Mouse (Mus musculus): Measurements from ENCODE around the gene Ednra.

Gene Ednra

DNA sequence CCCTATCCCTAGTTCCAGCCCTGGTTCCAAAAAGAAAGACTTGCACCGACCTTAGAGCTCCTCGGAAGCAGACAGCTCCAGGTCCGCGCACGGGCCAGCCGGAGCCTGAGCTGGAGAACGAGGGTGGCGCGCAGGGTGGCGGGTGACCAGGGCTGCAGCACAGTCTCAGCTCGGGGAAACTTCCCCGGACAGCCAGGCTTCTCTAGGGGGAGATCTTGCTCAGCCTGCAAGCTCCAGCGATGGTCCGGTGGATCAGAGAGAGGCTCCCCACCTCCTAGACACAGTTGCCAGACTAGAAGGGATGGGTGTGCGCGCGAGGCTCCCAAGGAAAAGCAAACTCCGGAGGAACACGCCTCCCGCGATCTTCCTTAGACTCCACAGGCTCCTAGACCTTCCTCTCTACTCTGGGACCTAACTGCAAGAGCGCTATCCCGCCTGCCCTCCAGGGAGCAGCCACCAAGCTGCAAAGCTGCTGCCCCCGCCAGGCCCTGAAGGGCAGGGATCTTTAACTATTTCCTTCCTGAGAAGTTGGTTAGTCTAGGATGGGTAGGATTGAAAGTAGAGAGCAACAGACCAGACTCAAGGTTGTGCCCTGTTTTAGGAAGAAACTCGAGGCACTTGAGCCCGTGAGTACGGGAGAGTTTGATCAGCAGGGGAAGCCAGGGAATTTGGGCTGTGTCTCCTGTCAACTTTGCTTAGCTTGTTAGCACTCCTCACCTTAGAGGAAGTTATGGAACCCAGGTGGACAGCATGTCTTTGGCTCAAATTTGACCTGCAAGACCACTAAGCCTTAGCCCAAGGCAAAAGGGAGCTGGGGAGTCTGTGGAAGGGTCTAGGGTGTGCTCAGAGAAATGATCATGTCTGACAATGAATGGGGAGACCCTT is at the start of gene Ednra:
TSS of gene Ednra (minus strand) at position 419 of the 885 bp plus-strand sequence.
- DNase-seq = peak; percentile 9

DNA sequence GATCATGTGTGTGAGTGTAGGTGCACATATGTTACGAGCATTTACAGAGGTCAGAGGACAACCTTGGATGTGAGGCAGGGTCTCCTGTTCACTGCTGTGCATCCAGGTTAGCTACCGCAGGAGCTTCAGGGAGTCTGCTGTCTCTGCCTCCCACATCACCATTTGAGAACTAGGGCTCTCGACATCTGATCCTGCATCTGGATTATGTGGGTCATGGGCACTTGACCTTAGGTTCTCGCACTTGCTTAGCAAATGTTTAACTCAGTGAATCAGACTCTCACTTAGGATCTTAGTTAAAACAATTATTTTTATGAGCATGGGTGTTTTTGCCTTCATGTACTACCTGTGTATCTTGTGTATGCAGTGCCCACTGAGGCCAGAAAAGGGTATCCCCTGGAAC is 49.6 kb upstream of the Ednra start:
- DNase-seq = peak; percentile 34 to 36

DNA sequence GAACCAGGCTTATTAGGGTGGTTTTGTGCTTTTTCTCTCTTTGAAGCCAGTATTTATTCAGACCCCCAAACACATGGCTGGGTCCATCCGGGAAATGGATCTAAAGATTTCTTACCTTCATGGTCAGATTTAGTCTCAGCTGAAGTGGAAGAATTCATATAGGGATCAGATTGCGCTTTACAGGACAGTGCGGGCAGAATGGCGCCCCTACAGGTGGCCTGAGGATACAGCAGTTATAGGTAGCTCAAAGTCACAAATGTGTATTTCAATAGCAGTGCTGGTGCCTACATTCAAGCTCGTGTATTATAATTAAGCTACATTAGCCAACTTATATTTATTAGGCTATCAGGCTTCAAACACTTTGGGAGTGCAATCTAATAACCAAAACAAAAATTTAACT is 49.0 kb upstream of the Ednra start:
- no peak for DNase-seq

DNA sequence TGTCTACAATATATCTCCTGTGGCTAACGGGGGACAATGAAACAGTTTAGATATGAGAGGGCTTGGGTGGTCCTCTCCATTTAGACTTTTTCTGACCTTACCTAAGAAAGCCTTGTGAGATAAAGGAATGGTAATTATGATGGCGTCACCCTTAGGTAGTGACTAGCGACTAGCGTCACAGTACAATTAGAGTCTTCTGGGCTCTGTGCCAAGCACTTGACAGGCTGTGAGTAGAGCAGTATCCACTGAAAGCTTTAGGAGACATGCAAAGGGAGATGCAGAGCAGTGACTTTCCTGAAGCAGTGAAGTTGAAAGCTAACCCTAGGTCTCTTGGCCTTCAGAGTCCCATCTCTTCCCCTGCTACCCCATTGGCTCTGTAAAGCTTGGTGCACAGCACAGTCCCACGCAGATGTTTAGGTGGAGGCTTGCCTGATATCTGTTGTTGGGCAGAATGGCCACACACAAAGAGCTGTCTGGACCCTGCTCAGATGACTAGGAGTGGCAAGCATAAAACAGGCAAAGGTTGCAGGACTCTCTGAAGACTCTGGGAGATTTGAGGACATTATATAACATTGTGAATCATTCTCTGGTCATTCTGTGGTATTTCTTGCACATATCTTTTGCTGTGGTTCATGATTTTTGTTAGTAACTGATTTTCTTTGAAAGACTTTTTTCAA is 48.1 kb upstream of the Ednra start:
- DNase-seq = peak in 1 of 2 experiments; percentile 9

DNA sequence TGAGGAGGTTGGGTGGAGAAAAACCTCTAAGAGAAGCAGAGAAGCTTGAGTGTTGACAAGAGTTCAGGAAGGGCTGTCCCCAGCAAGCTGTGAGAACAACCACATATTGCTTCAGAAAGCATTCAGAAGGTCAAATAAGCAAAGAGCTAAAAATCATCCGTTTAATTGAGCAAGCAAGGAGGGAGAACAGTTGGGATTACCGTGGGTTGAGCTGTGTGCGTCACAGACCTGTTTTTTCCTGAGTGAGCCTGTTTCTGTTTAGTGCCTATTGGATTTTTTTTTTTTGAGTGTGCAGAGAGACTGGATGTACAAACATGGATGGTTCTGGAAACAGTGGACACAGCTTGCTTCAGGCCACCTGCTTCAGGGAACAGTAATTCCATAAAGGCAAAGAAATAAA is 46.7 kb upstream of the Ednra start:
- no peak for DNase-seq

DNA sequence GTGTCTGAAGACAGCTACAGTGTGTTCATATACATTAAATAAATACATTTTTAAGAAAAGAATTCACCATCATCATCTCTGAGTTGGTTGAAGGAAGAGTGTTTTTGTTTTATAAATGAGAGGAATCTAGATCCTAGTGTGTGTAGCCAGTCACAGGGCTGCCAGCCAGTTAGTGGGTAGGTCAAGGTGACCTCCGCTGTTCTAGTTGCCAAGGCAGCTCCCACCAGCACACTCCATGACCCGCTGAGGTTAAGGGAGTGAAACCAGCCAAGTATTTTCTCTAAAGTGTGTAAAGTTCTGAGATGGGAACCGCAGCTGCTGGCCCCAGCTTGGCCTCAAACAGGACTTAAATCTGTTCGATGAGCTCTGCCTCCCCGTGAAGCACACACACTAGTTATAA is 44.7 kb upstream of the Ednra start:
- no peak for DNase-seq

DNA sequence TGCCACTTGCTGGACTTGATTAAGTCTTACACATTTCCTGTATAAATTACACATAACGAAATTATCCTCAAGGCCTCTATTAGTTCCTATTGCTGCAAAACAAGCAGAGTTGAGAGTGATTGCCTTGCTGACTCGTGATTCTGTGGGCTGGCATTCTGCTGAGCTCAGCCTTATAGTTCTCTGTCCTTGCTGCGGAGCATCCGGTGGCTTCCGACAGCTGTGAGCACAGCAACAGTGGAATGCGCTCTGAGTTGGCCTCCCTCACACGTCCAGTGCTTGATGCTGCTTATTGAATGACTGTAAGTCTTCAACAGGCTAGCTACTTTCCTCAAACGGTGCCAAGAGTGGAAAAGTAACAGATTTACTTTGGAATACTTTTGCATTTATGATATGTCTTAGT is 40.0 kb upstream of the Ednra start:
- no peak for DNase-seq

DNA sequence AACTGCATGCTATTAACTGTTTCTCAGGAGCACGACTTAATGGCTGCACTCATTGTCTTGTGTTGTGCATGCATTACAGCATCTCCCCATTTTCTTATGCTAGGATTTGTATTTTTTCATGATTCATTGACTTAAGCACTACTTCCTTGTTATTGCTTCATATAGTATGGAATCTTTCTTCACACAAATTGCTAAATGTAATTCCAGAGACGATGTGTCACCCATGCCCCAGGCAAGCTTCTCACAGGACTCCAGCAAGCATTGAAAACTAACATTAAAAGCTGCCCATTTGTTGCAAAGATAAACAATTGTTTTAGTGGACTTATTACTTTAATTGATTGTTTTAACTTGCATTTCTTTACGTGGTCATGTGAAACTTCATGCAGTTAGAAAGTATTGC is 38.7 kb upstream of the Ednra start:
- DNase-seq = no peak

DNA sequence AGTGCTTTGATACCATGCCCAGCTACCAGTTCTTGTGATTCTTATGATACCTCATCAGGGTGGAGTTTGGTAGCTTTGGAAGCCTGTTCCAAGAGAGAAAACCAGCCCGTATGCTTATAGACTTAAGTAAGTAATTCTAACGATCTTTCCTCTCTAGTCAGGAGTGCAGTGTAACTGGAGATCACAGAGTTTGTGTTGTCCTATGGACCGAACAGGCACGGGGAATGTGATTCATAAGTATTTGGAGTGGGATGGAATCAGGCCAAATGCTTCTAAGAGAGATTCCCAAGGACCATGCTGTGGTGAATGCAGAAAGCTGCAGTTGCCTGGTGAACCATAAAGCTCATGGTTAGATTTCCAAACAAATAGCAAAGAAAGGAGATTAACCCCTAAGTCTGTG is 31.2 kb upstream of the Ednra start:
- no peak for DNase-seq

DNA sequence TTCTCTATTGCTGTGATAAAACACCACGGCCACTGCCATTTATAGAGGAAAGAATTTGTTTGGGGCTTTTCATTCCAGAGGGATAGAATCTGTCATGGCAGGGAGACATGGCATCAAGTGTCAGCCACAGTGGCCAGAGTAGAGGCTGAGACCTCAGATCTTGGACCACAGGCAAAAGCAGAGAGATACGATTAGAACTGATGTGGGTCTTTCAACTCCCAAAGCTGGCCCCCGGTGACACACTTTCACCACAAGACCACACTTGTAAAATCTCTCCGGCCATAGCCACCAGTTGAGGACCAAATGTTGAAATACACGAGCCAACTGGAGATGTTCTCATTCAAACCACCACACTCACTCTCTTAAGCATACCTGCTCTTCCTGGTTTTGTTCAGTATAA is 29.5 kb upstream of the Ednra start:
- DNase-seq = no peak

DNA sequence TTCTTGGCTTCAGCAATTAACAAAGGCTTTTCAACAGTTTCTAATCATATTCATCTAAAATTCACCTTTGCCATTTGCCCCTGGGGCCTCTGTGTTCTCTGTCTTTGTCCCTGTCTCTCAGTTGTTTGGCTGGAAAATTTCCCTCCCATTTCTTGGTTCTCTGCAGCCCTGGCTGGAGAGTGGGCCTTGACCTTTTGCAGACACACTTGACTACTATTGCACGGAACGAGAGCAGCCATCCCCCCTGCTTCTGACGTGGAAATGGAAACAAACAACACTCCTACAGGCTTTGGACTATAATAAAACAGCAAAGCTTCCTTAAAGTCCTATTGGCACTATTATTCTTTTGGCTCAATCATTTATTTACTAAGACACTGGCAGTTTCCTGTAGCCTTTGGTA is 27.8 kb upstream of the Ednra start:
- no peak for DNase-seq

DNA sequence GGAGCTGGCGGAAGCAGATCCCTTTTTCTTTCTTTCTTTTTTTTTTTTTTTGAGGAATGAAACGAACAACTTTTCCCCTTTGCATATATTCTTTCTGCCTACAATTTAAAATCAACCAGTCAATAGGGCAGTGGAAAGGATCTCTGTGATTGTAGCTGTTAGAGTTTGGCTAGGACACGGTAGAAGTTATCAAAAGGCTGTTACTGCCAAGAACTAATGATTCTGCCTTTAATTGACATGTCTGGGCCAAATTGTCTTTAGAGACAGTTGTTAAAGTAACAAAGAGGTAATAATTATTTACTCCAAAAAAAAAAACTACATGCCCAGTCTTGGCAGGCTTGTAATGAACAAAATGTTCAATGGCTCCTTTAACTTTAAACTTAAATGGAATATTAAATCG is 26.1 kb upstream of the Ednra start:
- DNase-seq = no peak

DNA sequence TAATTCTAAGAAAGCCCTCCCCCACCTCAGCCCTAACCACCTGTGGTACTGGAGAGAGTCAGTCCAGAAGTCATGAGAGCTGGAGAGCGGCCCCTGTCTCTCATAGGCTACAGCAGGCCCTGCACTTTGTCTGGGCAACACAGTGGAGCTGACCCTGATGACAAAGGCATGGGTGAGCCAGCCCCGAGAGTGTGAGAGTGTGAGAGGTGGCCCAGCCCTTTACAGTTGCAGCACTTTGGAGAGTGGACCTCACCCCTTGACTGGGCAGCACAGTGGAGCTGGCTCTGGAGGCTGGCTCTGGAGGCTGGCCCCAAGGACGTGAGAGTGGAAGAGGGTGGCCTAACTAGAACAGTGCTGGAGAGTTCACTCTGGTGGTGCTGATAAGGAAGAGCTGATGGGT is 20.2 kb upstream of the Ednra start:
- DNase-seq = no peak

DNA sequence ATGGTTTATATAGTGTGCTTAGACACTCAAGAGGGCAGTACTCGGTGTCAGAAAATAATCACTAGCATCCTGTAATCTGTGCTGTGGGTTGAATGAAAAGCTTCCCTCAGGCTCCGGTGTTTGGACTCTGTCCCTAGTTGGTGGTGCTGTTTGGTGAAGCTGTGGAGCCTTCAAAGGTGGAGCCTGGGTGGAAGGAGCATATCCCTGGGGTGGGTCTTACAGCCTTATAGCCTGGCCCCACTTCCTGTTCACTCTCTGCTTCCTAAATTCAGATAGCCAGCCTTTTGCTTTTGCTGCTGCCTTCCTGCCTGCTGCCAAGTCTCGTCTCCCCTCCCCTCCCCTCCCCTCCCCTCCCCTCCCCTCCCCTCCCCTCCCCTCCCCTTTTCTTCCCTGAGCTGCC is 18.1 kb upstream of the Ednra start:
- no peak for DNase-seq

DNA sequence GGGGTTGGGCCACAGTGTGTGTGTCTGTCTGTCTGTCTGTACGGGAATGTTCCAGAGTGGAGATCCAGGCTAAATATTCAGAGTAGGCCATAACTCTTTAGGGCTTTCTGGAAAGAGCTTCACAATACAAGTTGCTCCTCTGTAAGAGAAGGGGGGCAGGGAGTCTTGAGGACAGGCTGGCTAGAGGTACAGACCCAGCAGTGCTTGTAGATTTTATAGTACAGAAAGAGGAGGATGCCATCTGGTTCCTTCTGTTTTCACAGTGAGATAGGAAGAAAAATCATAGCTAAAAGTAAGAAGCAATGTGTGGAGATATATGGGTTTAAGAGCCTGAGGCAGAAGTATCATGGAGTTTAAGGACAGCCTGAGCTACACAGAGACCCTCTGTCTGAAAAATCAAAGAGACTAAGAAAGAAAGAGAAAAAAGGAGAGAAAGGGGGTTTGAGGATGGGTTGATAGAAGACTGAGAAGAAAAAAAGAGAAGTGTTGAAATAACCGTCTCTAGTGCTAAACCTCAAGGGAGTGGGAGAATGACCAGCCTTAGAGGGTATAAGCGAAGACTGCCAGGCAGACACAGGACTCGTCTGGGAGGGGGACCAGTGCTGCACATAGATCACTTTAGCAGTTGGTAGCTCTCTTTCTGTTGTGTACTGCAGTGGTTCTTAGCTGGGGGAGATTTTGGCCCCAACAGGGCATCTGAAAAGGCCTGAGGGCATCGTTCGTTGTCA is 16.9 kb upstream of the Ednra start:
- DNase-seq = no peak

DNA sequence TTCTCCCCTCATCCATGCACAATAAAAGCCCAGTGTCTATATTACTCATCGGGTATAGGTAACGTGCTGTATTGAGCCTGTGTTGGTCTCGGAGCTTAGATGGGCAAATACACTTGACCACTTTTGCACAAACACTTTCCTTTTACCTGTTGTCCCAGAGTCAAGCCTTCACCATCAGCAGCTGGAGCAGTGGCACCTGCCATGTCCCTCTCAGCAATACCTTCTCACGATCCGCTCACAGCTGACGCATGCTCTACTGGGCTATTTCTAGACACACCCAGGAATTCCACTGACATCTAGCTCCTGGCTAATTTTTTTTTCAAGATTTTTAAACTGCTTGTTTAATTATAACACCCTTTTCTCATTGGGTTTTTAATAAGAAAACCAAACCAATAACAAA is 14.2 kb upstream of the Ednra start:
- DNase-seq = no peak

DNA sequence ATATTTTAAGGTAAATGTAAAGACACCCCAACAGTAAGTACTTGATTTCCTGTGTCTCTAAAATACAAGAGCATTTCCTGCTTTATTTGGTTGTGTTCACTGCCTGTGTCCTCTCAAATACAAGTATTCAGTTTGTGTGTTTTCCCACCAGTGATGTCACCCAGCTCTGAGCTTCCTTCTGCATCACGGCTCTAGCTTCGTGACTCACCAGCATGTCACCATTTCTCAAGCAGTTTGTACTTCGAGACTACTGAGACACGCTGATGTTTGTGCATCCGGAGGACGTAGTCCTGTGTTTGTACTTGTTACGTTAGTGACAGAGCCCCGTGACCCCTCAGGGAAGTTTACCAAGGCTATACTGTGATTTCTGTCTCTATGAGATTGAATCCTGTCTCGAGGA is 13.1 kb upstream of the Ednra start:
- no peak for DNase-seq

DNA sequence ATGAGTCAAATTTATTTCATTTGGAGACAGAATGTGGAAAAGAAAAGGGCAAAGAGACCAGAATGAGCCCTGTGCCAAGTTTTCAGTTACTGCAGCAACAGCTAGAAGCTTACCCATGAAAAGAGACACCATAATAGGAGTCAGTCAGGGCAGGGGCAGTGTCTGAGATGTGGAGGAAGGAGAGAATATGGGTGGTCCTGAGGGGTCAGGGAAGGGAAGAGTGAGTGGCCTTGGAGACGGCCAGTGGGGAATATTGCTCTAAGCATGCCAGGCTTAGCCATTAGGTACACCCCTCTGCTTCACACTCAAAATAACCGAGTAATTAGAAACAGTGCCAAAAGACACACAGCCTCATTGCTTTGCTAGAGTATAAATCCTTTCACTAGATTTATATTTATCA is 9.5 kb upstream of the Ednra start:
- DNase-seq = no peak

DNA sequence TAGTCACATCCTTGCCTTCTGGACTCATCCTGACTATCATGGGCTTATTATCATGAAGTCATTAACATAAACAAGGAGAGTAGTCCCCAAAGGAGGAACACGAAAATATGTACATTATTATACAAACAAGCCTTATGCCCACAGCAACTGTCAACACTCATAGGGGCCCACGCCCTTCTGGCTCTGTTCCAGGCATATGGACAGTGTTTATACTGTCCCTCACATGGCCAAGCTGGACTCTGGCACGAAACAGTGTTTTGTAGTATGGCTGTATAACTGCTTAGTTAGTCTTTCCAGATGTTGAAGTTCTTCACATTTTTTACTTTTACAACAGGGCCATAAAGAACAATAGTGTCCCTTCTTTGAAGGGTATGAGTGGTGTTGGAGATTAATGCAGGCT is 8.7 kb upstream of the Ednra start:
- no peak for DNase-seq

DNA sequence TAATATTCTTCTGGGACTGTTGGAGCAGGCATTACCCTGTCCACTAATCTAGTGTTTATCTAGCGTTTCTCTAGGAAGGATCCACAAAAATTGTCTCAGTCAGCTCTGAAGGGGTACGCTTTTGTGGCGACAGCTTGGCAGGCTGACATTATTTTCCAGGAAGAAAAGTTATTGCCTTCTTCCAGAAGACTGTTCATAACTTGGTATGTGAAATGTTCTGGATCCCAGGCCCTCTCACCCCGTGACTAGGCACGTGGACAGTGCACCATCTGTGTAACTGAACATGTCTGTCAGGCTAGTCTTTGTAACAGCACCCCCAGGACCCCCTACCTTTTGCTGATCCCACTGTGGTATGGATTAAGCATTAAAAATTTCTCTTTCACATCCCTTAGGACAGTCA is 1.1 kb upstream of the Ednra start:
- no peak for DNase-seq

DNA sequence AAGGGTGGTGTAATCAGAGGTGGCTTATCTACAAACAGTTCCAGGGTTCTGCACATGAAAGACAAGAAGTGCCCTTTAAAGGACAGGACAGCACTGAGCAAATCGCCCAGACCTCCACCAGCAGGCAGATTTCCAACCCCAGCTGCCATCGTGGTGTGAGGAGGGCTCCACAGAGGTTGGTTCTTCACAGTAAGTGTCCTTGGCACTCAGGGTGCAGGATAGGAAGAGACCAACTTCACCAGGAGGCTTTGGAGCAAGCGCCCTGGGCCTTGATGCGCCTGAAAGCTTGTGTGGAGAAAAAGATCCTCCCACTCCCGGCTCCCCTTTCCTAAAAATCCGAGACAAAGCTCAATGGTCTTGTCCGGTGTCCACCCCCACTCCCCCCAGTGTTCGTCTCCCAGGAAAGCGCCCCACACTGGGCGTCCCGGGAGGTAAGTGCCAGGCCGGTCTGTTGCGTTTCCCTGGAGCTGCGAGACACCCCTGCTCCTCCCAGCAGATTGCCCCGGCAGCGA is 674 bp downstream of the Ednra start:
- peak in 1 of 2 experiments; percentile 2 for DNase-seq

DNA sequence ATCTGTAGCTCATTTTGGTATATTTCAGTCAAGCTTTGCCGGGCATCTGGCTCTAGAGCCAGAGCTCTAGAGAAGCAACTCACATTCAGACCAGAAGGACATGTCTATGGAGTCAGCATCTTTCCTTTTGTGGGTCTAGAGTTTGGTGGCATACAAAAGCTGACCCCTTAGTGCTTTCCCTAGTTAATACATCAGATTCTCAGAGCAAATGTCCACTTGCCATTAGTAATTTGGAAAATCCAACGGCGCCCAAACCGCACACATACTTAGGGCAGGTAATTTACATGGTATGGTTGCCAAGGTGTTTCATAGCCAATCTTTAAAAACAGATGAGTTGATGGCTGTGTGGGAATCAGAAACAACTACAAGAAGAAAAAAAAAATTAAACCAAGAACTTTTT is 1.2 kb downstream of the Ednra start:
- DNase-seq = no peak

DNA sequence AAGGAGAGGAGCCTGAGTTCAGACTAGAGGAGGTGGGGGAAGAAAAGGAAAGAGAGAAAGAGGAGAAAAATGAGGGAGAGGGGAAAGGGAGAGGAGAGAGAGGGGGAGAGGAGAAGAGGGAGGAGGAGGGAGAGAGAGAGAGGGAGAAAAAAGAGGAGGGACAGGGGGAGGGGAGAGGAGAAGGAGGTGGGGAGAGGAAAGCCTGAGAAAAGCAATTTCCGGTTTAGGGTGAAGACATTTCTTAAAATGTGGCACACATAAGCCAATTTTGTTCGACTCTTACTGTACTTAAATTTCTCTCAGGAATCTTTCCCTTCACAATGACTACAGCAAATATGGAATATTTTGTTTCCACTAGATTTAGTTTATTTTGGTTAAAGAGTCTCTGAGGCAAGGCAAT is 5.3 kb downstream of the Ednra start:
- no peak for DNase-seq

DNA sequence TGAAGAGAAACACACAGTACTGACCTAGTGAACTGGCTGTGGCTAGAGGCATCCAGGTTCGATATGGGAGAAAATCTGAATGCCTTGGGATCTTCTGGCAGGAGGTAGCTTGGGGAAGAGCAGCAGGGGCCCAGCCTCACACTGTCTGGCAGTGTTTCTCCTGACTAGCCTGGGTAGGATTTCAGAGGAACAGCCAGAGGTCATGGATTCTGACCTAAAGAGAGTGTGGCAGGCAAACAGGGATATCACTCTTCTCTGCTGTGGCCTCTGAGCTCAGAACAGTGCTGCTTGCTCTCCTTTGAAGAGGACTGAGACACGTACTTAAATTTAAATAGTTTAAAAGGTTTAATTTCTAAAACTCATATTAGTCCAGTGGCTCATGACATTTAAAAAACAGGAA is 7.2 kb downstream of the Ednra start:
- DNase-seq = no peak

Measured in kidney, adult 8-10 months (tissue).